Mouse (Mus musculus) megakaryocyte-erythroid progenitor cell, adult 5-6 weeks (primary cell): ENCODE results near the gene Dctn5. TPM values are rescaled to one million over a fixed set of nuclear protein-coding genes. Genes with fewer than 3 reads are reported as not detected.

Experiments
- ATAC-seq: replicated peaks from 2 replicates; pipeline ENCODE4 v1.8.0; 2016; ENCODE audit warnings: mild to moderate bottlenecking, inconsistent platforms; ENCODE audit not compliant: severe bottlenecking, poor library complexity, low FRiP score, low TSS enrichment
- total RNA-seq, 2 experiments: library from RNA; stranded (forward) in 1 of 2; stranded (reverse) in 1 of 2; fragments of 200-1000, 215-1000 nt in 1 of 2; fragments of >200 nt in 1 of 2; fragmentation: Nextera tagmentation in 1 of 2; gene quantifications; 2 replicates each; pipeline ENCODE4 v1.2.3; 2014 to 2017

Dctn5 gene
- total RNA-seq, 2 experiments from 2014 or later = 60.1 to 63.0 TPM

DNA sequence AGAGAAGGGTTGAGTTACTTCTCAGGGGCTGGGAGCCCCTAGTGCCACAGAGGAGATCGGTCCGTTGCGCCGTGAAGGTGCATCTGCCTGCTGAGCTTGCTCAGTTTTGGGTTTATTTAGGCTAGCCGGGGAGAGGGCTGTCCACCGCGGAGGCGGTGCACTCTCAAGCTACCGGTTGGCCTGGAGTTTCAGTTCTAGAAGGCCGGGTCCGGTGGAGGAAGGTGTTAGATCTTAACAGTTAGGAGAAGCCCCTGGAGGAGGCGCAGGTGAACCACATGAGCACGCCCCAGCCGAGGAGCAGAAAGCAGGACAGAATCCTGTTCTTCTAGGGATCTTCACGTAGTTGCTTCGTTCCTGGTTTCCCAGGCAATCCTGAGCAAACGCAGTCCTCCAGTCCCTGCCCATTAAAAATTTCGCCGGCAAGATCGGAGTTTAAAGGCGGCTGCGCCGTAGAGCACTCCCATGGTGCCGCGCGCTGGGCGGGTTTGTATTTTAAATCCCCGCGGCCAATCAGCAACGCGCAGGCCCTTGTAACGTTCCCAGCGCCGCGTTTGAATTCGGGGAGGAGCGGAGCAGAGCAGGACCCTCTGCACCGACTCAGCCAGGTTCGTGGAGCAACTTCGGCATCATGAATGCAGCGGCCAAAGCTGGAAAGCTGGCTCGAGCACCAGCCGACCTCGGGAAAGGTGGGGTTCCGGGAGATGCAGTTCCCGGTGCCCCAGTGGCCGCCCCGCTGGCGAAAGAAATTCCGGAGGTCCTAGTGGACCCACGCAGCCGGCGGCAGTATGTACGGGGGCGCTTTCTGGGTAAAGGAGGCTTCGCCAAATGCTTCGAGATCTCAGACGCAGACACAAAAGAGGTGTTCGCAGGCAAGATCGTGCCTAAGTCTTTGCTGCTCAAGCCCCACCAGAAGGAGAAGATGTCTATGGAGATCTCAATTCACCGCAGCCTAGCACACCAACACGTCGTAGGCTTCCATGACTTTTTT, 26.4 kb downstream of the Dctn5 start, which contains the start of gene Plk1:
Gene Plk1 (plus strand): TSS at position 525 of the 988 bp plus-strand sequence.
- ATAC-seq = peak; percentile 83

DNA sequence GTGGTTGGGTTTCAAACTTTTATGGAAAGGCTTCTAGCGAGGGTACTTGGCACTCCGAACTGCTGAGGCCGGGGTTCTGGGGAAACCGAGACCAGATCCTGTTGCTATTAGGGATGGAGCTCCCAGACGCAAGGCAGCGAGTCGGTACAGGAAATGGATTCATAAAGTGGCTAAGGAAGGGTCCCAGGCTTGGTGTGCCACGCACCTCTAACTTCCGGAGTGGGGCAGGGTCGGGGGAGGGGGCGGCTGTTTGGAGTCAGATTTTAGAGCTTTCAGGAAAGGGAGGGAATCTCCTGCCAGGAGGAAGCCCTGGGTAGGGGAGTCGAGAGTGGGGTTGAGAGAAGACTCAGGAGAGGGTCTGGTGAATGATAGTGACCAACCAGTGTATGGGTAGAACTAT, 27.2 kb downstream of the Dctn5 start:
- no peak for ATAC-seq

DNA sequence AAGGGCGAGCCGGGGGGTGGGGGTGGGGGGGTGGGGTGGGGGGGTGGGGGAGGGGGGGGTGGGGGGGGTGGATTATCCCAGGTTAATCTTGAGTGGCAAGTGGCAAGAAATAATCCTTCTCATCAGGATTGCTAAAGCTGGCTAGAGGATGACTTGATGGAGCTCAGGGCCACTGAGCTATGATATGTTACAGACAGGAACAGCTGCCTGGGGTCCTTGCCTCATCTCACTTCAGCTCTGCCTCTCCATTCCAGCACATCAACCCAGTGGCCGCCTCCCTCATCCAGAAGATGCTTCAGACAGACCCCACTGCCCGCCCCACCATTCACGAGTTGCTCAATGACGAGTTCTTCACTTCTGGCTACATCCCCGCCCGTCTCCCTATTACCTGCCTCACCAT, 30.9 kb downstream of the Dctn5 start:
- no peak for ATAC-seq

DNA sequence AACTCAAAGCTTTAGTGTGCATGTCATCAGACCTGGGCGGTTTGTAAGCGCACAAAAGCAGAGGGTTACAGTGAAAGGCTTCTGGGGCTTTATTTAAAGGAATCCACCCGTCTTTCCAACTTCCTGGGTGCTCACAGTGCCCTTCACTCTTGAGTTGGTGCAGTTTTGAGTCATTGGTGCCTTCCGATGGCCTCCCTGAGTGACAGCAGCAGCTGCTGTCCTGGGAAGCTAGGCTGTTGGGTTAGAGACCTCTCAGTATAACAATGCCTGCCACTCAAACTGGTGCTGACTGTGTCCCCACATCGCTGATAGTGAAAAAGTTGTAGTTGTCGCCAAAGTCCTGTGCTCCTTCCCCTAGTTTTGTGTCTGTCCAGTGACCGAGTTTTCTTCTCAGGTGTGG, 34.4 kb downstream of the Dctn5 start:
- no peak for ATAC-seq

DNA sequence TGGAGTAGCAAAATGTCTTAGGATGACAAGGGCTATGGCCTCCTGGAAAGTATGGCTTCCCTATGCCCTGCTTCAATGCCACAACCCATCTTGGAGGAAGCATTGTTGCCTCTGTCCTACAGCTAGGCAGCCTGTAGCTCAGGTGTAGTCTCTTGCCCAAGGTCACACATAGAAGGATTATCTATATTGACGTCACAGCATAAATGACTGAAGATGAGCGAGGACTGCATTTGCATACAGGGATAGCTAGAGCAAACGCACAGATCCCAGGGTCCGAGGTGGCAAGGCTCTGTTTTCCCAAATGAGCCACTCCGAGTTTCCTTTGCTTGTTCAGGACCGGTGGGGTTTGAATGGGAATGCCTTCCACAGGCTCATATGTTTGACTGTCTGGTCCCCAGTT, 37.9 kb downstream of the Dctn5 start:
- no peak for ATAC-seq

DNA sequence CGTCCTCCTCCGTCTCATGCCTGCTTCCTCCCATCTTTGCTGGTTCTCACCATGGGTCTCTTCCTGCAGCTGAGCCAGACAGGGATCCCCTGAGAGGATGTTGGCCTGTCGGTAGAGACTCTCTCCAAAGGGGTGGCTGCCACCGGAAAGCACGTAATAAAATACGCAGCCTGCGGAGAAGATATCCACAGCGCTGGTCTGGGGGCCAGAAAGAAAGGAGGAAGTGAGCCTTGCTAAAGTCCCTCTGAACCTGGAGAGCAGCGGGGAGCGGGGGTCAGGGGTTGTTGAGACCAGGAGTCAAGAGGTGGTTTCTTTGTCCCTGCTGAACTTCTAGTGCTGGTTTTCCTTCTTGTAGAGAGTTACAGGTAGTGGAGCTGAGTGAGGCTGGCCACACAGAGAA, 38.8 kb downstream of the Dctn5 start:
- ATAC-seq = no peak

DNA sequence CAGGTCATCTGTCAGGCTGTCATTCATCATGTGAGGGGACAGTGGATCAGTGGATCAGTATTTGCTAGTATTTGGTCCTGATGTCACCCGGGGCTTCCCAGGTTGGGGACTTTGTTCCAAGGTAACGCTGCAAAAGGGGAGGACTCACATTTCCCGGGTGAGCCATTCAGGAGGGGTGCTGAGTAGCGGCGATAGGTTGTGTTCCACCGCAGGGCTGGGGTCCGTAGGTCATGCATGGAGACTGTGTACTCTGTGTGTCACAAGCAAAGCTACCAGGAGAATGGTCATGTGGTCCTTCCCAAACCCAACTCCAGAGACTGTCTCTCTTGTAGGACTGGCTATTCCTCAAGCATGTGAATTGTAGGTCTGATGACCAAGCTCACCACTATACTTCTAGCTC, 47.9 kb downstream of the Dctn5 start:
- no peak for ATAC-seq

DNA sequence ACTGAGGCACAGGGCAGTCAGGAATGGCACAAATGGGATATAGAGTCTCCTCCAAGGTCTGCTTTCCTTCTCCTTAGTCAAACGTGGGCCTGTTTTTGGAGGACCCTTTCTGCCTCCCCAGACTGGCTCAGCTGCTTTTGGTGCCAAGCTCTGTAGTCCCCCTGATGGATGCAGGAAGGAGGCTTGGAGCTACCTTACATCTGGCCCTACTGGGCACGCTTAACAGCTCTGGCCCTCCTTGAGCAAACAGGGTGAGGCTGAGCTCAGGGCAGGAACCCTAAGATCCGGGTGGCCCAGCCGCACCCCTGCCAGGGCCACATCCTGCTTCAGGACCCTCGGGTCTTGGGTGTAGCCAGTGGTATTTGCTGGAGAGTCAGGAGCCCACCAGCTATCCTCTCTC, 51.7 kb downstream of the Dctn5 start:
- no peak for ATAC-seq

DNA sequence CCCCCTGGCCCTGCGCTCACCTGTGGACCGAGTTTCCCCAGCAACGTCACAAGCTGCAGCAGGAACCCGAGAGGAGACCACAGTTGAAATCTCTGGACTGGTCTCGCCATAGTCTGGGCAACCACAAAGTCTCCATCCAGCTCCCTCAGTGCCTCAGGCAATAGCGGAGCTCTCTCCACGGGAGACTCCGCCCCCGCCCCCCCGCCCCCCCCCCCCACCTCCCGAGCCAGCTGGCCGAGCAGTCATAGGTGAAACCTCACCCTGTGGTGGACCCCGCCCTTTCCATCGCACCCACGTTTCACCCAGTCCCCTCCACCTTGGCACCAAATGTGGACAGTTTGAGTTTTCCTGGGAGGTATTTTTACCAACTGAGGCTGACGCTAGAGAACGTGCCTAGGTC, 53.2 kb downstream of the Dctn5 start, which contains the start of gene Ern2:
Gene Ern2 (minus strand): TSS at position 165 of the 400 bp plus-strand sequence.
- ATAC-seq = no peak

DNA sequence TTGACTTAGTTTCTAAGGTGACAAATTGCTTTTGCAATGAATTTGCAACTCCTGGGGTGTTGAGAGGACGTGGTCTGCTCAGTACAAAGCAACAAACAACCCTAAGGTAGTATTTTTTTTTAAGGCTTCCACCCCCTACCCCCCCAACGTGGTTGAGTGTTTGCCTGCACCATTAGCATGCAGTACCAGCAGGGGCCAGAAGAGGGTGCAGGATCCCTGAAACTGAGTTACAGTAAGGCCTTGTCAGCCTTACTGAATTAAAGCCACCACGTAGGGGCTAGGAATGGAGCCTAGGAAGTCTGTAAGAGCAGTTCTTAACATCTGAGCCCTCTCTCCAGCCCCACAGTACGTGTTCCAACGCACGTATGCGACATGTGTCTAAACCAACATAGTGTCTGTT, 56.6 kb downstream of the Dctn5 start:
- peak; percentile 87 for ATAC-seq

DNA sequence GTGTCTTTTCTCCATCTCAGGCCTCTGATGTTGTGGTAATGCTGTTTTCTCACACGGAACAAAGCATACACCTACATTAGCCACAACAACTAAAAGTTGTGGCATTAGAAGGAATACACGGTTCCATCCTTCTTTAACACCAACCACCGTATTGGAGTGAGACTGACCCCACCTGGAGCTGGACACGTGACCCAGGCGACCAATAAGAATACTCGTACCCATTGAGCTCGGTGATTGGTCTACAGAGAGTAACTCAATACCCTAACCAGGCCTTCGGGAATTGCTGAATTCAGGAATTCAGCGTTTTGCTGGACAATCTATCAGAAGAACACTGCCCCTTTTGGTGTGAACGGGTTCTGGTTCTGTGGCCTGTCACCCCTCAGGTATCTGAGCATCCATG, 58.3 kb downstream of the Dctn5 start:
- ATAC-seq = no peak

DNA sequence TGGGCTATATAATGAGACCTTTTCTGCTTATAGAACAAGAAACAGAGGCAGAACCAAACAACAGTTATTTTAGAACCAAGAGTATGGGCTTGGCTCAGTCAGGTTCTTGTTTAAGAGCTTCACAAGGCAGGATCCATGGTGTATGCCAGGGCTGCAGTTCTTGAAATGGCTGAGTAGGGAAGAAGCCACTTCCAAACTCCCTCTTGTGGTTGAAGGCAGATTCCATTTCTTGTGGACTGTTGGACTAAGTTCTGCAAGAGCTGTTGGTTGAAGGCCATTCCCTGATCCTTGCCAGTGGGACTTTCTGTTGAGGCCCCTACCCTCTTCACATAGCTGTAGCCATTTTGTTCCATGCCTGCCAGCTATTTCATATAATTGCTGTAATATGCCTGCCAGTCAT, 61.1 kb downstream of the Dctn5 start:
- ATAC-seq = no peak

DNA sequence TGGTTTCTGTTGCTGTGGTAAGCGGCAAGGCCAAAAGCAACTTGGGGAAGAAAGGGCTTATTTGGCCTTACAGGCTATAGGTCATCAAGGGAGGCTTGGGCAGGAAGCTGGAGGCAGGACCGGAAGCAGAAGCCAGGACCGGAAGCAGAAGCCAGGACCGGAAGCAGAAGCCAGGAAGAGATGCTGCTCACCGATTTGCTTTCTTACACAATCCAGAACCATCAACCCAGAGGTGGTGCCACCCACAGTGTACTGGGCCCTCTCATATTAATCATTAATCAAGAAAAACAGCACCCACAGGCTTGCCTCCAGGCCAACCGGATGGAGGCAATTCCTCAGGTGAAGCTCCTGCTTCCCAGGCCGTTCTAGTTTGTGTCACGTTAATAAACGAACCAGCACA, 63.9 kb downstream of the Dctn5 start:
- ATAC-seq = no peak

DNA sequence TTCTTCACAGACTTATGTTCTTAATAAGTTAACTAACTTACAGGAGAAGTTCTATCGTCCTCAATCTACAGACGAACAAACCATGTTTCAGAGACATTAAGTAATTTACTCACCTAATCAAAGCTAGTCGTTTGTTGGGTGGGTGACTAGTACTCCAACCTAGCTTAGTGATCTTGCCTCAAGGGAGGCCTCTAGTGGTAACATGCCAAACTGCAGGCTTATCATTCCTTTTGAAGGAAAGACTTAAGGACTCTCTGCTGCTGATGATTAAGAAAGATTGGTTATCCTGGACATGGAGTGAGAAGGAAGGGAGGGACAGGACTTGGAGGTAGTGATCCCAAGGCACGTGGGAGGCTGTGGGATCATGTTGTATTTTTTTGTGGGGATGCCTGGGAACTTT, 64.5 kb downstream of the Dctn5 start:
- ATAC-seq = peak; percentile 88

Other genes starting within 250 kb of the Dctn5 start
- gene Cog7, start 151.3 kb upstream of the Dctn5 start, total RNA-seq (2014; fragmentation: Nextera tagmentation) = 15.1 and 16.2 TPM in 2 replicates
- 10.9 and 11.2 TPM in 2 replicates for gene Cog7, start 151.3 kb upstream of the Dctn5 start, total RNA-seq (2017)
- gene Gga2, start 111.8 kb upstream of the Dctn5 start, total RNA-seq (2014; fragmentation: Nextera tagmentation) = 39.0 and 40.3 TPM in 2 replicates
- 22.4 and 23.8 TPM in 2 replicates for gene Gga2, start 111.8 kb upstream of the Dctn5 start, total RNA-seq (2017)
- gene Ubfd1, start 65.9 kb upstream of the Dctn5 start, total RNA-seq (2014; fragmentation: Nextera tagmentation) = 37.7 and 39.4 TPM in 2 replicates
- gene Ubfd1, start 65.9 kb upstream of the Dctn5 start, total RNA-seq (2017) = 30.4 and 44.2 TPM in 2 replicates
- gene Ears2, start 65.8 kb upstream of the Dctn5 start, total RNA-seq (2014; fragmentation: Nextera tagmentation) = 10.0 and 10.3 TPM in 2 replicates
- 7.1 and 8.9 TPM in 2 replicates for gene Ears2, start 65.8 kb upstream of the Dctn5 start, total RNA-seq (2017)
- 337 and 365 TPM in 2 replicates for gene Ndufab1, start 31.2 kb upstream of the Dctn5 start, total RNA-seq (2014; fragmentation: Nextera tagmentation)
- gene Ndufab1, start 31.2 kb upstream of the Dctn5 start, total RNA-seq (2017) = 59.5 and 174 TPM in 2 replicates
- 37.8 and 43.2 TPM in 2 replicates for gene Palb2, start 56 bp upstream of the Dctn5 start, total RNA-seq (2014; fragmentation: Nextera tagmentation)
- 17.7 and 21.8 TPM in 2 replicates for gene Palb2, start 56 bp upstream of the Dctn5 start, total RNA-seq (2017)
- 49.4 and 49.9 TPM in 2 replicates for gene Plk1, start 26.4 kb downstream of the Dctn5 start, total RNA-seq (2014; fragmentation: Nextera tagmentation)
- 43.6 and 55.5 TPM in 2 replicates for gene Plk1, start 26.4 kb downstream of the Dctn5 start, total RNA-seq (2017)
- gene Ern2, start 53.2 kb downstream of the Dctn5 start, total RNA-seq (2014; fragmentation: Nextera tagmentation) = not detected in 2 replicates
- gene Ern2, start 53.2 kb downstream of the Dctn5 start, total RNA-seq (2017) = not detected in 2 replicates
- not detected in 2 replicates for gene Chp2, start 86.5 kb downstream of the Dctn5 start, total RNA-seq (2014; fragmentation: Nextera tagmentation)
- gene Chp2, start 86.5 kb downstream of the Dctn5 start, total RNA-seq (2017) = not detected in 2 replicates
- gene Prkcb, start 155.7 kb downstream of the Dctn5 start, total RNA-seq (2014; fragmentation: Nextera tagmentation) = 6.0 and 11.4 TPM in 2 replicates
- gene Prkcb, start 155.7 kb downstream of the Dctn5 start, total RNA-seq (2017) = 0.19 and 3.6 TPM in 2 replicates